ENCODE assay signal across 13 mouse cellular contexts in the genomic region with DNA sequence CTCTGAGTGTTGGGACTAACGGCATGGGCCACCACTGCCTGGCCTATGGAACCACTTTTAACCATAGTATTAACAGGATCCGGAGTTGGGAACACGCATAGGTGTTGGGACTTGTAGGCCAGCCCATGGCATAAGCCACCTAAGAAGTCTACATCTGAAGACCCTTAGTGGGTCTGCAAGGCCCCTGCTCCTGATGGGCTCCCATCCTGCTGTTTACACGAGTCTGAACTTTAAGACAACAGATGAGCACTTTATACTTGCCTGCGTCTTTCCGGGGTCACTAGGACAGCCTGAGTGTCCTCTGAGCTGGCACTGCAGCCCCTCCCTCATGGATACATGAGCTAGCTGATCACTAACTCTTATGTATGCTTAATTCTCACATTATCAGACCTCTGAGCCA.
"Had no signal": no experiment of that assay in that cellular context is flagged by ENCODE, and none has a peak within 500 bp of the region (broad histone marks: within the 10 kb centered on the region; RNA-seq: fewer than 3 reads in every experiment).

No protein-coding gene starts in this region.

- H3K4me3 ChIP-seq: neural tube, embryonic 13.5 days; neural tube, embryonic 15.5 days; stomach, embryonic 15.5 days had no signal

- H3K27ac ChIP-seq: neural tube, embryonic 13.5 days; neural tube, embryonic 15.5 days; stomach, embryonic 15.5 days; stomach, postnatal 0 days had no signal

- H3K27me3 ChIP-seq: neural tube, embryonic 13.5 days; neural tube, embryonic 15.5 days; stomach, embryonic 15.5 days had no signal

- H3K4me2 ChIP-seq: neural tube, embryonic 13.5 days; neural tube, embryonic 15.5 days; stomach, embryonic 15.5 days had no signal

- DNase-seq: right cerebral cortex, adult 18-20 months; right cerebral cortex, postnatal 14 days; right cerebral cortex, postnatal 25 days; right cerebral cortex, postnatal 4 days; spleen, adult 18-20 months; thymus, adult 18-20 months; thymus, postnatal 25 days; thymus, postnatal 36 days; thymus, postnatal 4 days had no signal
